Mouse (Mus musculus) lung, embryonic 14.5 days (tissue): ENCODE results near the gene Aqp2. TPM values are rescaled to one million over a fixed set of nuclear protein-coding genes. Genes with fewer than 3 reads are reported as not detected.

Source experiments
- ATAC-seq: fragments of 200-750 bp; cut with Nextera tagmentation; 2 replicates; pipeline ENCODE4 v1.8.0; 2017; ENCODE audit warnings: mild to moderate bottlenecking, moderate TSS enrichment, moderate library complexity; ENCODE audit not compliant: insufficient read depth
- DNase-seq: peaks from one replicate; pipeline ENCODE4 v3.0.0-alpha.2; 2015
- H3K27ac ChIP-seq: fragments of 300-500 bp; sonication (generic); 2 replicates; pipeline ENCODE4 v1.5.1; 2014; ENCODE audit warnings: low read depth, mild to moderate bottlenecking, moderate library complexity
- H3K27me3 ChIP-seq: fragments of 300-500 bp; sonication (generic); 2 replicates; pipeline ENCODE4 v1.6.1; 2014; ENCODE audit warnings: low read length, control low read depth; ENCODE audit not compliant: insufficient read depth
- H3K36me3 ChIP-seq: fragments of 300-500 bp; sonication (generic); 2 replicates; pipeline ENCODE4 v1.6.1; 2014; ENCODE audit warnings: control low read depth; ENCODE audit not compliant: insufficient read depth
- H3K4me1 ChIP-seq: fragments of 300-500 bp; sonication (generic); 2 replicates; pipeline ENCODE4 v1.6.1; 2014; ENCODE audit warnings: antibody characterized with exemption, control low read depth; ENCODE audit not compliant: insufficient read depth
- H3K4me2 ChIP-seq: fragments of 300-500 bp; sonication (generic); 2 replicates; pipeline ENCODE4 v1.6.1; 2014; ENCODE audit warnings: mild to moderate bottlenecking
- H3K4me3 ChIP-seq: fragments of 300-500 bp; sonication (generic); 2 replicates; pipeline ENCODE4 v1.5.1; 2014; ENCODE audit warnings: low read depth, low read length
- H3K9ac ChIP-seq: fragments of 300-500 bp; sonication (generic); 2 replicates; pipeline ENCODE4 v1.6.1; 2014
- H3K9me3 ChIP-seq: fragments of 300-500 bp; sonication (generic); 2 replicates; pipeline ENCODE4 v1.6.1; 2016; ENCODE audit warnings: low read depth, low read length, control low read depth
- CTCF ChIP-seq: IDR thresholded peaks from 2 replicates; pipeline ENCODE4 v1.5.1; 2016; ENCODE audit warnings: antibody characterized with exemption, low read depth
- WGBS: fragments of 180-500 bp; shearing (Covaris S2); extraction: QIAGEN DNeasy Blood & Tissue Kit; methylation state at CpG from one replicate; pipeline ENCODE4 v1.1.7; 2014; 5-methylcytosine and 5-hydroxymethylcytosine counted together
- polyA plus RNA-seq: library from polyadenylated mRNA; unstranded; fragments of >200 nt; fragmentation: Nextera tagmentation; extraction: Ambion mirVana; gene quantifications from 2 replicates; pipeline ENCODE4 v1.2.1, GENCODE M21; 2014

Gene Aqp2
- polyA plus RNA-seq, 1 experiment from 2014 or later: not detected

DNA sequence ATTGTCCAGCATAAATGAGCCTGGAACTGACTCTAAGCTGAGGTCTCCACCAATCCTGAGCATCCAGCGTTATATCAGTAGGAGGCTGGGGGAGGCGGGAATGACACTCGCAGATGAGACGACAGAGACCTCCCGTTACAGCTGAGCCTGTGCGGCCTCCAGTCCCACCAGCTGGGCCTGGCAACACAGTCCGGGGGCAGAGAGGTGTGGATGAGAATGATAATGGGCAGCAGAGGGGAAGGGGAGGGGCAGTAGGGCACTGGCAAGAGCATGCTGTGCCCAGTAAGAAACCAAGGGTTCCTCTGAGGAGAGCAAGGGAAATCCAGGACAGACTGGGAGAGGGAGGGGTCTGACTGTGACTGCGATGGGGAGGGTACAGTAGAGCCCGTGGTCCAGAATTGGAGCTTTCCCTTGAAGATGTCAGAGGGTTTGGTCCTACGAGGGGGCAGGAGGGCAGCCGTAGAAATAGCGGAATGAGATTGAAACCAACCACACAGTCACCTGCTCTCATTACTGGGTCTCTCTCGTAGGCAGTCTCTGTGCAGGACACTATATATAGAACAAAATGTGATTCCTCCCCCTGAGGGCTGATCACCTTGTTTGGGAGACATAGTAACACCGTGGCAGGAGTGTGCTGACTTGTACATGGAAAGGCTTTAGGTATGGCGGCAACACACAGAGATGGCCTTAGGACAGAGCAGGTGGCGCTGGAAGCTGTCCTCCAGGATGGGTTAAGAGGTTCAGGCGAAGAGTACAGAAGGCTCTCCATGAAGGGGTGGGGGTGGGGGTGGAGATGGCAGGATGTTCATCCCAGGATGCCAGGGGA is 20.6 kb downstream of the Aqp2 start:
- TF ChIP-seq CTCF: no peak
- Histone ChIP-seq H3K9me3 (no peaks in the 10 kb centered on the region), H3K4me1 (no peaks in the 10 kb centered on the region), H3K9ac (no peak overlapping the region), H3K4me2 (no peak overlapping the region), H3K4me3 (no peak overlapping the region), H3K27ac (no peak overlapping the region), H3K36me3 (no peaks in the 10 kb centered on the region), H3K27me3 (peaks cover 18% of the 10 kb centered on the region)
- 49% methylated on average over 17 of the region's 17 CpGs for WGBS
- no peak for ATAC-seq
- DNase-seq: no peak

DNA sequence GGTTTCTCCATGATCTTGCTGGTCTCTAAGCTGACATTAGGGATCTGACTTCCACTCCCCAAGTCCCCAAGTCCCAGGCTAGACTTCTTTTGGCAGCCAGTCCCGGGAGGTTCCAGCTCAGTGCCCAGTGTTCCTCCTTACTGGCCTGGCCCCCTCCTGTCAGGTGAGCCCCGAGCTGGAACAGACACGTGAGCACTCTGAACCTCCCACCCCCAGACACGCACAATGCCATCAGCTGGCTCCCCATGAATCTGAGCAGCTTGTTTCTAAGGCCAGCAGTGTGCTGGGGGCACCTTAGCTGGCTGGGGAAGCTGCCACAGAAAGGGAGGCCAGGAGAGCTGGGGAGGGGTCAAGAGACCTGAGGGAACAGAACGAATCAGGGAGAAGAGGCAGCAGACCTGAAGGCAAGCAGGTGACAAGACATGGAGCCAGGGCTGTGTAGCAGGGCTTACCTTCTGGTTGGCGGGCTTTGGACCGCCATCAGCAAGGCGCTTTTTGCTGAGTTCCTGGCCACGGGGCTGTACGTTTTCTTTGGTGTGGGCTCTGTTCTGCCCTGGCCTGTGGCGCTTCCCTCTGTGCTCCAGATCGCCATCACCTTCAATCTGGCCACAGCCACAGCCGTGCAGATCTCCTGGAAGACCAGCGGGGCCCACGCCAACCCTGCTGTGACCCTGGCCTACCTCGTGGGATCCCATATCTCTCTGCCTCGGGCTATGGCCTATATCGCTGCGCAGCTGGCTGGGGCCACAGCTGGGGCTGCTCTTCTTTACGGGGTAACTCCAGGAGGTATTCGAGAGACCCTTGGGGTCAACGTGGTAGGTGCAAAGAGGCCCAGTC is 22.3 kb downstream of the Aqp2 start, which contains the start of gene Aqp6:
Aqp6 (plus strand) TSS at position 415 of the 837 bp plus-strand sequence.
- no peaks in the 10 kb centered on the region for H3K36me3 ChIP-seq
- no peaks in the 10 kb centered on the region for H3K4me1 ChIP-seq
- no peak for ATAC-seq
- H3K4me3 ChIP-seq: no peak within 1 kb of the TSS
- DNase-seq: no peak
- 55% methylated on average over 22 of the region's 22 CpGs for WGBS
- no peak within 1 kb of the TSS for H3K4me2 ChIP-seq
- no peak within 1 kb of the TSS; the same call in 1 of the 2 replicates for H3K9ac ChIP-seq
- TF ChIP-seq CTCF: no peak
- H3K9me3 ChIP-seq: no peaks in the 10 kb centered on the region
- peaks cover 11% of the 10 kb centered on the region for H3K27me3 ChIP-seq
- no peak within 1 kb of the TSS for H3K27ac ChIP-seq

GRCm38 (mm10) chr15:99601823-99602120 is 22.9 kb downstream of the Aqp2 start:
- Histone ChIP-seq H3K4me2 (no peak overlapping the region), H3K4me1 (no peaks in the 10 kb centered on the region), H3K27ac (no peak overlapping the region), H3K9ac (no peak overlapping the region), H3K4me3 (no peak overlapping the region), H3K9me3 (no peaks in the 10 kb centered on the region), H3K27me3 (peaks cover 11% of the 10 kb centered on the region), H3K36me3 (no peaks in the 10 kb centered on the region)
- no peak for ATAC-seq
- TF ChIP-seq CTCF: no peak
- DNase-seq: no peak
- whole genome bisulfite sequencing: 25% methylated on average over 5 of the region's 5 CpGs

GRCm38 (mm10) chr15:99602206-99602820 is 23.5 kb downstream of the Aqp2 start:
- TF ChIP-seq CTCF: no peak
- no peak overlapping the region for H3K4me3 ChIP-seq
- no peaks in the 10 kb centered on the region for H3K4me1 ChIP-seq
- no peak for DNase-seq
- no peaks in the 10 kb centered on the region for H3K36me3 ChIP-seq
- H3K27me3 ChIP-seq: peaks cover 11% of the 10 kb centered on the region
- H3K4me2 ChIP-seq: no peak overlapping the region
- H3K9ac ChIP-seq: no peak overlapping the region
- no peak overlapping the region for H3K27ac ChIP-seq
- no peaks in the 10 kb centered on the region for H3K9me3 ChIP-seq
- 72% methylated on average over 17 of the region's 17 CpGs for WGBS
- ATAC-seq: no peak

DNA sequence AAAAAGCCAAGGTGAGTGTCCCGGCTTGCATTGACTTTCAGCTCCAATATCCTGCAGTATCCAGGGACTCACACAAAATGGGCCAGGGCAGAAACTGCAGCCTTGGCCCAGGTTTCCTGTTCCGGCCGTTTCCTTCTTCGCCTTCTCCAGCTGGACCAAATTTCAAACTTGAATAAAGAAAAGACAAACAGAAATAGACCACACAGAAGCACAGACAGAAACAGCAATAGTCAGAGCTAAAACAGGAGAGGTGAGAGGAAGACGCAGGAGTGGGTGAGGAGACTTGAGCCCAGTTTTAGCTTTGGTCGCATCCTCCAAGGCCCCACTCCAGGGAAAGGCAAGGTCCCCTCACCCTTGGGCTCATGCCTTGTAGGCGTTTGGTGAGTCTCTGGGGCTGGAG is 24.4 kb downstream of the Aqp2 start:
- WGBS: 66% methylated on average over 7 of the region's 7 CpGs
- H3K4me1 ChIP-seq: no peaks in the 10 kb centered on the region
- H3K4me3 ChIP-seq: no peak overlapping the region
- no peaks in the 10 kb centered on the region for H3K36me3 ChIP-seq
- DNase-seq (no peak), ATAC-seq (no peak)
- no peak overlapping the region for H3K4me2 ChIP-seq
- no peaks in the 10 kb centered on the region for H3K9me3 ChIP-seq
- TF ChIP-seq CTCF: no peak
- peaks cover 11% of the 10 kb centered on the region for H3K27me3 ChIP-seq
- H3K9ac ChIP-seq: no peak overlapping the region
- no peak overlapping the region for H3K27ac ChIP-seq

DNA sequence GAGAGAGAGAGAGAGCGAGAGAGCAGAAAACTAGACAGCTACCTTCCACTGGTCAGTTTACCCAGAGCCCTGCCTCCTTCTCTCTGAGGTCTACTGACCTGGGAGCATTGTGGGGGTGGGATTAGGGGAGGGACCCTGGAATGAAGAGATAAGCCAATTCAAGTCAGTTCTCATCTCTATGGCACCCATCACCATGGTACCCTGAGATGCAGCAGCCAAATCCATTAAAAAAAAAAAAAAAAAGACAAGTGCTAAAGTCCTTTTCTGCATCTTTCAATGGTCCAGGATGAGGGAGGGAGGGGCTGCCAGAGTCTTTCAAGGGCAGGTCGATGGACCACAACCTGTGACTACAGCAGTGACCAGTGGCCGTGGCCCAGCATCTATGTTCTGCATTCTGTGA is 26.7 kb downstream of the Aqp2 start:
- 87% methylated on average over 3 of the region's 3 CpGs for WGBS
- no peaks in the 10 kb centered on the region for H3K4me1 ChIP-seq
- no peaks in the 10 kb centered on the region for H3K36me3 ChIP-seq
- DNase-seq (no peak), ATAC-seq (no peak)
- peaks cover 6% of the 10 kb centered on the region for H3K27me3 ChIP-seq
- no peak for TF ChIP-seq CTCF
- no peak overlapping the region for H3K4me3 ChIP-seq
- no peaks in the 10 kb centered on the region for H3K9me3 ChIP-seq
- no peak overlapping the region for H3K27ac ChIP-seq
- no peak overlapping the region for H3K4me2 ChIP-seq
- H3K9ac ChIP-seq: no peak overlapping the region

DNA sequence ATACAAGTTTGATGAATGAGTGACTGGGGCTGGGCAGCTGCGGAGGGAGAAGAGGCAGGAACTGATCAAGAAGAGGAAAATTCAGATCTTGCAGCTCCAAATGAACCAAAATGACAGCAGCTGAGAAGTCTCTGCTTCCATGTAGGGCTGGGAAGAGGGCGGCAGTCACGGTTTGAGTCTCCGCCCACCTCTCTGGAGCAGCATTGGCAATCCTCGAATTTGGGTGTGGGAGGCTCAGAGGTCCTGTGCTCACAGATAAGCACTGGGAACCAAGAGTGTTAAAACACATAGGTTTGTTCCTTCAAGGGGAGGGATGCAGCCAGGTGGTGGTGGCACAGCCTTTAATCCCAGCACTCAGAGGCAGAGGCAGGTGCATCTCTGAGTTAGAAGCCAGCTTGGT is 27.7 kb downstream of the Aqp2 start:
- Histone ChIP-seq H3K9ac (no peak overlapping the region), H3K4me2 (no peak overlapping the region), H3K36me3 (no peaks in the 10 kb centered on the region), H3K27ac (no peak overlapping the region), H3K4me1 (no peaks in the 10 kb centered on the region), H3K9me3 (no peaks in the 10 kb centered on the region), H3K4me3 (no peak overlapping the region), H3K27me3 (peaks cover 4% of the 10 kb centered on the region; the same call in 1 of the 2 replicates)
- DNase-seq (peak; percentile 54), ATAC-seq (no peak)
- WGBS: 30% methylated on average over 5 of the region's 5 CpGs
- no peak for TF ChIP-seq CTCF
